Mouse (Mus musculus) right cerebral cortex, postnatal 14 days (tissue): ENCODE data around the gene Hdhd3.
"Not testable (repeated sequence)": the region's sequence is repeated elsewhere in the genome, so short reads cannot be mapped to it uniquely, and the experiment has no call there.

Experiments used
- DNase-seq: peaks from one replicate; pipeline ENCODE4 v3.0.0; 2022

The Hdhd3 gene

DNA sequence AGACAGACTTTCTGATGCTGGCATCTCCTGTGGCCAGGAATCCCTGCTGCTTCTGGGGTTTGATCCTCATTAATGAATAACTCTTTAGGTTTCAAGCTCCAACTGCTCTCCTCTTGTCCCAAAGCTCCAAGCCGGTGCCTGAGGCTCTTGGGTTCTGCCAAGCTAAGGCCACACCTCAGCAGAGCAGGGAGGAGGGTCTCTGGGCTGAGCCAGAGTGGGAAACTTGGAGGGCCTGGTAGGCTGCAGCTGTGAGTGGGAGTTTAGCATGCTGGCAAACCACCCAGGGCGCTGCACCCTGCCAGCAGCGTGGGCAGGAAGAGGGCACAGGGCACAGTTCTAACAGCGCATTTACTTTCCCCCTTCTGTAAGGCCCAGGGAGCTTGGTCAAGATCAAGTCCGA lies 5.6 kb upstream of the Hdhd3 start:
- DNase-seq: no peak

DNA sequence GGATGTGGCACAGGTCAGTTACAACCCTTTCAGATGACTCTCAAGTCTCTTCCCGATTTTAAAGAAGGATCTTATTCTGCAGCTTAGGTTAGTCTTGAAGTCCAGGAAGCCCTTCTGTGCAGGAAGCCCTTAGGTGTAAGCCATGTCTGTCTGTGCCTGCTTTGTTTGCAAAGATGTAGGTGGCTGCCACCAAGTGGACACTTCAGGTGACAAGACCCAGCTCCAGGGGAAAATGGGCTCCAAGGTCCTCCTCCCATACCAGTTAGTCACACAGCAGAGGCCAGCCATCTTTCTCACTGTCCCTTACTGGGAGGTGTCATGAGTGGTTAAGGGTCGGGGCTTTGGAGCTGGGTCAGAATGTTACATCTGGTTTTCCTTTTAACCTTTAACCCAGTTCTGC lies 3.5 kb upstream of the Hdhd3 start:
- DNase-seq: no peak

DNA sequence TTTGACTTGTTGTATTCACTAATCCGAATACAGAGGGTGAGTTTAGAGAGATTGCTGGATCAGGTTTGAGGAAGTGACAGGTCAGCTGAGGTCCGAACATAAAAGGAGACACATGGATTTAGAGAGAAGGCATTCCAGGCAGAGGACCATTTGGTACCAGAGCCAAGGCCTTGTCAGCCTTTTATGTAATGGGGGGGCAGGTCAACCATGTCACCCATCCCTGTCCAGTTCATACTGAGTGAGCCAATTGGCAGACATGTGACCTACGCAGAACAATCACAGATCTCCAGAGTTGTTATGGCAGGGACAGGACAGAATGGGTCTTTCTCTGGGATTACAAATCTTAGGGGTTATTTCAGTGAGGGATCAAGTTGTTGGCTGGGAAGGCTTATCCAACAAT lies 2.7 kb upstream of the Hdhd3 start:
- DNase-seq: no peak

- no peak for DNase-seq
Measured at GRCm38 (mm10) chr4:62502969-62503368, 298 bp downstream of the Hdhd3 start.

- peak; percentile 88 for DNase-seq
Measured at GRCm38 (mm10) chr4:62501964-62502732, 1.1 kb downstream of the Hdhd3 start.

DNA sequence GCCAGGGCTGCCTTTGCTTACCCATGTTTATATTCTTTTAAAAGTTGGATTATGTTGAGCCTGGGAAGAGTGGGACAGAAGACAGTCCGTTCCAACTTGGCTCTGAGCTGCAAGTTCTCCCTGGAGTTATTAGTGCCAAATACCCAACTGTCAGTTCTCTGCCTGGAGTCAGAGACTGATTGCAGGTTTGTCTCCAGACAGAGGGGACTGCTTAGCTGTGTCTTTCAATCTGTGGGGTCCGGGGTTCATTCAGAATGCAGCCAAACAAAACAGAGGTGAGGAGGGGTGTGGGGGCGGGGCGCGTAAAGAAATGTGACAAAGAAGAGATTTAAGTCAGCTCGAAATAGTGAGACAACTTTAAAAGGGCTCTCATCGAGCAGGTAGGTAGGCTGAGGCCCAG lies 1.7 kb downstream of the Hdhd3 start:
- DNase-seq: no peak

GRCm38 (mm10) chr4:62500799-62501198 lies 2.5 kb downstream of the Hdhd3 start:
- DNase-seq: no peak

- DNase-seq: peak; percentile 69
Measured at GRCm38 (mm10) chr4:62496815-62497214, 6.5 kb downstream of the Hdhd3 start.

DNA sequence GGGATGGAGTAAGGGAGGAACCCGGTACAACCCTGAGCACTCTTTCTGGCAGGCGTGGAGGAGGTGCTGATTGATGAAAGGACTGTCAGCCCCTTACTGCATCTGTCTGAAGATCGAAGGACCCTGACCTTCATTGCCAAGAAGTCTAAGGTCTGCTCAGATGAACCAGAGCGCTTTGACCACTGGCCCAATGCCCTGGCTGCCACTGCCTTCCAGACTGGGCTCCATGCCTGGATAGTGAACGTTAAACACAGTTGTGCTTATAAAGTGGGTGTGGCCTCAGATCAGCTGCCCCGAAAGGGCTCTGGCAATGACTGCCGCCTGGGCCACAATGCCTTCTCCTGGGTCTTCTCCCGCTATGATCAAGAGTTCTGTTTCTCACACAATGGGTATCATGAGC lies 7.3 kb downstream of the Hdhd3 start:
- no peak for DNase-seq

DNA sequence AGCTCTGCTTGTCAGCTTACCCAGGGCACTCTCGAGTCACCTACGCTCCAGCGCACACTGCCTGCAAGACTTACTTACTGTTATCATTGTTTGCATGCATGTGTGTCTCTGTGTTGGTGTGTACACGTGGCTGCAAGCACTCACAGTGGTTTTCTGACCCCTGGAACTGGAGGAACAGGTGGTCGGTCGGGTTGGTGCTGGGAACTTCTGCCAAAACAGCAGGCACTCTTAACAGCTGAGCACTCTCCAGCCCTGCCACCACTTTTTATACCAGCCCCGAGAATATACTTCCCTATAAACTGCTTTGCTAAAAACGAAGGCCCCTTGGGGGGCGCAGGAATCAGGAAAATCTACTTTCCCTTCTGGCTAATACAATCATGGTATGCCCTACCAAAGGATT lies 9.0 kb downstream of the Hdhd3 start:
- DNase-seq: no peak

- DNase-seq: no peak
Measured at GRCm38 (mm10) chr4:62492682-62493081, 10.6 kb downstream of the Hdhd3 start.

GRCm38 (mm10) chr4:62487914-62488313 lies 15.4 kb downstream of the Hdhd3 start:
- no peak for DNase-seq

DNA sequence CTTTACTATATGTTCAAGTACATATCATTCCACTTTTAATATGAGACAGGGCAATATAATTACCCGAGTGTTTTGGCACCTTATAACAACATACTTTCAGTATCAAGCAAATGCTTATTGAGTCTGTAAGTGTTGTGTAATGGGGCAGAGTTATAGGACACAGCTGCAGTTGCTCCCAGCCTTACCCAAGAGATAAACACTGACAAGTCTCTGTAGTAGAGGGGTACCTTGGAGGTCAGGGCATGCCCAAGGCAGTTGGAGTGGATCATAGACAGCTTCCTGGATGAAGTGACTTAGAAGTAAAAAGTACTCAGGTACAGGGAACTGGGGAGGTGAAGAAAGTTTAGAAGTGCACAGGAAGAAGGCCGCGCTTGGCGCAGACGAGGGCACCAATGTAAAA lies 16.1 kb downstream of the Hdhd3 start:
- DNase-seq: no peak

GRCm38 (mm10) chr4:62486162-62486696 lies 17.0 kb downstream of the Hdhd3 start:
- DNase-seq: no peak

DNA sequence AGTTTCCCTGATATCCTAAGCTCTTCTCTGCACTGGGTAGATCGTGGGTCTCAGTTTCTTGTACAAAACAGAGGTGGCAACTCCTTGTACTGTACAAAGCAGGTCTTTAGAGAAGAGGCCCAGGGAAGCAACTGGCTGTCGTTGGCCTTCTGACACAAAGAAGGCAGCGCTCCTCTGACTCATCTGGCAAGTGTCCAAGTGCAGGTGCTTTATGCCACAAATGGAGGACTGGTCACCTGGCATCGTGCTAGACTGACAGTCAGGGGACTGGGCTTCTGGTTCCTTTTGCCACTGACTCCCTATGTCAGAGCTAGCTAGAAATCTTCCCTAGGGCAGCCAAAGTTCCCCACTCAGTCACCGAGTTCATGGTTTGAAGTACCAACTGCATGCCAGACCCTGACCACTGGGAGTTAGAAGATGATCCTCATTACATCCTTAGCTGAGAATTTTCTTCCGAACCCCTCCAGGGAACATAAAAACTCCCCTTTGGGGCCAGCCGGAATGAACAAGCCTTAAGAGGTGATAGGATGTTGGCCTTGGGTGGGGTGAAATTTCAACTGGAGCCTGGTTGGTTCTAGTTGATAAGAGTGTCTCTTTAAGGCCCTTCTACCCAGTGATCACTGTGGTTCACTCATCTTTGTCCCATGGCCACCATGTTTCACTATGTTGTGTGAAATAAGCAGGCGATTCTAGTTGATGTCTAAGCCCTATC lies 17.7 kb downstream of the Hdhd3 start:
- no peak for DNase-seq

GRCm38 (mm10) chr4:62484928-62485327 lies 18.3 kb downstream of the Hdhd3 start:
- DNase-seq: no peak

DNA sequence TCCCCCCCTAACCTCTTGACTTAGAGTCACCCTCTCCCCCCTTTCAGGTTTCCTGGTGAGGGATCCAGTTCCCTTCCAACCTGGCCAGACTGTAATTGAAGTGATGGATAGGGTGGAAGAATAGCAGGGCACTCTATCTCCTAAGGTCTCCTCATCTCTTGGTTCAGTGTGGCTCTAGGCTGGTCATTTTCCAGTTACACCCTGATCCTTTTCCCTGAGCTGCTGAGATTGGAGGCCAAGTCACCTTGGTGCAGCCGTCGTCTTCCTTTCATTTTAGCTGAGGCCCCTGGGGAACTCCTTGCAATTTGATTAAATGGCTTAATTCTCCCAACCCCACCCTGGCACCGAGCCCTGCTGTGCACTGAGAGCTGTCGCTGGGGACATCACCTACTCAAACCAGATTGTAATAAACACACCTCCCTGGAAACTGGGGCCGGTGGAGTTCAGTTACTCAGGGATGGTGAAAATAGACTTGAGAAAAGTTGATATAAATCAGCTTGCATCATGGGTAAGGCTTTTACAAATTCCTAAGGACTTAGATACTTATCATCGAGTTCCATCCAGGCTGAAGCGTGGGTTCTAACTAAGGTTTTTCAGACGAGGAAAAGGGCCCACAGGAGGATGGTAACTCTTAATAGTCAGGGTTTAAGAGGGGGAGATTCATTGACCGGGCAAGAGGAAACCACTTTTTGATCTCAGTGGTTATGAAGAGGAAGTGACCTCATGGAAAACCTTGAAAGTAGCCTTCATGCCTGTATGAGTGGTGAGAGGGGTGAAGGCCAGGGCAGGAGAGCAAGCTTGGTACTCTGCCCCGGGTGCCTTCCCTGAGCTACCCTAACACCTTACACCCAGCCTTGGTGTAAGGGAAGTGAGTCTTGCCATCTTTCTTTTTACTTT lies 22.3 kb downstream of the Hdhd3 start:
- DNase-seq: no peak

- DNase-seq: no peak
Measured at GRCm38 (mm10) chr4:62479937-62480708, 23.1 kb downstream of the Hdhd3 start, which contains the start of gene Bspry. Gene Bspry, plus strand, starts transcription at chr4:62480053.

GRCm38 (mm10) chr4:62479593-62479936 lies 23.7 kb downstream of the Hdhd3 start:
- not testable (repeated sequence) for DNase-seq

- no peak for DNase-seq
Measured at GRCm38 (mm10) chr4:62477542-62478244, 25.6 kb downstream of the Hdhd3 start.

- no peak for DNase-seq
Measured at GRCm38 (mm10) chr4:62475793-62476192, 27.5 kb downstream of the Hdhd3 start.

- no peak for DNase-seq
Measured at GRCm38 (mm10) chr4:62475131-62475530, 28.1 kb downstream of the Hdhd3 start.
